Mouse (Mus musculus): Measurements from ENCODE around the gene Scarb1.

The Scarb1 gene

GRCm38 (mm10) chr5:125270587-125271130 is 70.2 kb downstream of the Scarb1 start:
- DNase-seq (ENCODE audit: low read depth), result peak; percentile 57

DNA sequence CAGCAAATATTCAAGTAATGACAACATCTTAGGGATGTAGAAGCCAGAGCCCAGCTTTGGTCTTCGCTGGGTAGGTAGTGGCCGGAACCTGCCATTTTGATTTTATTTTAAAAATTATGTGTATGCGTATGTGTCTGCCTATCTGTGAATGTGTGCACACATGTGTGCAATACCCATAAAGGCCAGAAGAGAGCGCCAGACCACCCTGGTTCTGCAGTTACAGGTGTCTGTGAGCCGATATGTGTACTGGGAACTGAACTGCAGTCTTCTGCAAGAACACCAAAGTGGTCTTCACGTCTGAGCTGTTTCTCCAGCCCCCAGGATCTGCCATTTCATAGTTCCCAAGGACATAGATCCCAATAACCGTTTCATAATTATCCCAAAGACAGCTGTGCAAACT is 71.1 kb downstream of the Scarb1 start:
- no peak for DNase-seq (ENCODE audit: low read depth)

DNA sequence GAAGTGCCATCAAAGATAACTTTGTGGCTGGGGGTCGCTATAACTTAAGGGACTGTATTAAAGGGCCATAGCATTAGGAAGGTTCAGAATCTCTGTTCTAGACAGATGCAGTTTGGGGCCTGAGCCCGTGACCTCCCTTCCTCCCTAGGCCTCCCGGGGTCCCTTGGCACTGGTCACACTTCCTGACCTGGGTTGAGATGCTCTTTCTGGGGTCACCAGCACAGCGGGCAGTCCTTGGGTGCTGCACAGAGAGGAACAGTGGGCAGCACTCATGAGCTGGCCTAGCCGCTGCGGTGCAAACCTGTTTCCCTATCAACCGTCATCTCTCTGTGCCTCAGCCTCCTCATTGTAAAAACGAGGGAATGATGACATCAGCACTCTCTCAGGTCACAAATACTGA is 71.5 kb downstream of the Scarb1 start:
- no peak for DNase-seq (ENCODE audit: low read depth)

DNA sequence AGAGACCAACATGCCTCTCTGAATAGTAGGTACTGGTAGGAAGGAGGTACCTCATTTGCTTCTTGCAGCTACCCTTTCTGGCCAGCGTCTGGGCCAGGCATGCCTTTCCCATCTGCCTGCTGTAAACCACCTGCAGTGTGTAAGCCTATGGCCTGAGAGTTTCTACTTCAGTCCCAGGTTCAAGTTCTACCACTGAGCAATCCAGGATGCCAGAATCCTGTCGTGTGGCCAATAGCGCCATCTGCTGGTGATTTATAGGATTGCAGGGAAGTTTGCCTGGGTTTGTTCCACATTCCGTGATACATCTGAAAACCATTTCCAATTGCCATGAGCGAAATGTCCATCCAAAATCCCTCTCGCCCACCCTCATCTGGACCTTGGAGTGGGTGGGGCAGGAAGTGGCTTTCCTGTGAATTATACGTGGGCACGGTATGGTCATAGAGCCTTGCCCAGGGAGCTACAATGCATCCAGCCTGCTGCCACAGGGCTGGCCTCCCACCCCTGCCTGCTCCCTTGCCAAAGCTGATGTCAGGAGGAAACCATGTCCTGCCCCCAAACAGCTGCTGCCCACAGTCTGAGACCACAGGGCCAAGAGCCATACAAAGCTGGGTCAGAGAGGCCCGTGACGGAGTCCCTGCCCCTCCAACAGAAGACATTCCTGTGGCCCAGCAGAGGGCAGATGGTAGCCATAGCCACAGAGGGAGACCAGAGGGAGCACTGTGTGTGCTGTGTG is 72.7 kb downstream of the Scarb1 start:
- DNase-seq (ENCODE audit: low read depth), result peak; percentile 56

DNA sequence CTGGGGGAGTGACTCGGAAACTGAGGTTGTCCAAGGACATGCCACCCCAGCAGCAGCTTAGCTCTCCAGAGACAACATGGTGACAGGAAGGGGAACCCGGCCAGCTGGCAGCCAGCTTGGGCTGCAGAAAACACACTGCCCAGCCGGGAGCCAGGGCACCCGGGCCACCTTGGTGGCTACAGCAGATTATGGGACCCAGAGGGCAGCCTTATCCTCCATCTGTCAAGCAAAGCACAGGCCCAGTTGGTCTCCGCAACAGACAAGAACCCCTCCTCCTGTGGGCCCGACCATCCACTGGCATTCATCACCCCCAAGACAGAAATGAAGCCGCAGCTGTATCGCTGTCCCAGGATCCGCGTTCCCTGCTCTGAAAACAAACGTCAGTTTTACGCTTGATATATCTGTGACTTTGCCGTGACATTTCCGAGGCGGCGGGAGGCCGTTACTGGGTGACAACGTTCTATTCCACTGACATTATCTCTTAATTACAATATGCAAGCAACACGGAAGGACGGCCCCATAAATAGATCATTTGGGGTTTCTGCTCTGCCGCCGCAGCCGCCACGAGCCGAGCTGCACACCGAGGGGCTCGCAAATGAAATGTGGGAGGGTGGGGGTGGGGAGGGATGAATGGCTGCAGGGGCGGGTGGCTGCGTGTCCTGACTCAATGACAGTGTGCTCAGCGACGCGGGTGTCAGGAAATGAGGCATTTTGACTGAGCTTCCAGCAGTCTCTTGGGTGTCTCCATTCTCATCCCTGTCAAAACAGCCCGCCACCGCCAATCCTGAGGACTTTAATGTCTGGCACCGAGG is 73.5 kb downstream of the Scarb1 start:
- no peak for DNase-seq (ENCODE audit: low read depth)

DNA sequence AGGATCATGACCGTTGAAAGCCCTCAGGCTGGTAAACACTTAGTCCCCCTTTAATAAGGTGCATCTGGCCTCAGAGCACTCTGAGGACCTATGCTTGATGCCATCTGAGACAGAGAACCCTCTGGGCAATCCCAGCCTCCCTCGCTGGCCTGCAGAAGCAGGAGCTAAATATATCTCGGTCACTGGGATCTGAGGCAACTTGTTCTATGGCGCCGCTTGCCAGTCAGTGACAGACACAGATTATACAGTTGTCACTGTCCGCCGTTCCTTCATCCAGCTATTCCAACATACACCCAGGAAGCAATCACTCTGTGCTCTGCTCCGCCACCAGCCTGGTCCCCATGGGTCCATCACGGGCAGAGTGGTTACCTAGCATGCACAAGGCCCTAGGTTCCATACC is 74.8 kb downstream of the Scarb1 start:
- DNase-seq (ENCODE audit: low read depth), result no peak

GRCm38 (mm10) chr5:125264700-125265099 is 76.2 kb downstream of the Scarb1 start:
- no peak for DNase-seq (ENCODE audit: low read depth)

- DNase-seq (ENCODE audit: low read depth), result no peak
Measured at GRCm38 (mm10) chr5:125262578-125262977, 78.3 kb downstream of the Scarb1 start.

GRCm38 (mm10) chr5:125253917-125254316 is 87.0 kb downstream of the Scarb1 start:
- no peak for DNase-seq (ENCODE audit: low read depth)

DNA sequence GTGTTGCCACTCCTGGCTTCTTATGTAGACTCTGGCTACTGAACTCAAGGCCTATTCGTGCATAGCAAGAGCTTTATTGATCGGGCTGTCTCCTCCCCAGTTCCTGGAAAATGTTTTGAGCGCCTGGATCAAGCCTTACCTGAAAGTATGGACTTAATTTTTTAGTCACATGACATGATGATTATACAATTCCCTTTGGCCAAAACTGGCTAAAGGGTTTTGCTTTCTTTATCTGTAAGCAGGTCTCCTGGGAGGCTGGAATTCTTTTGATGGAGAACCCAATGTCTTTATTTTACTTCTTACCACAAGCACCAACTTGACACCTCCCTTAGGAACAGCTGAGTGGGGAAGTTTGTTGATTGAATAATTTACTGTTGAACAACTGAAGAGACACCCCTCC is 87.4 kb downstream of the Scarb1 start:
- no peak for DNase-seq (ENCODE audit: low read depth)

- no peak for DNase-seq (ENCODE audit: low read depth)
Measured at GRCm38 (mm10) chr5:125252664-125253063, 88.2 kb downstream of the Scarb1 start.

DNA sequence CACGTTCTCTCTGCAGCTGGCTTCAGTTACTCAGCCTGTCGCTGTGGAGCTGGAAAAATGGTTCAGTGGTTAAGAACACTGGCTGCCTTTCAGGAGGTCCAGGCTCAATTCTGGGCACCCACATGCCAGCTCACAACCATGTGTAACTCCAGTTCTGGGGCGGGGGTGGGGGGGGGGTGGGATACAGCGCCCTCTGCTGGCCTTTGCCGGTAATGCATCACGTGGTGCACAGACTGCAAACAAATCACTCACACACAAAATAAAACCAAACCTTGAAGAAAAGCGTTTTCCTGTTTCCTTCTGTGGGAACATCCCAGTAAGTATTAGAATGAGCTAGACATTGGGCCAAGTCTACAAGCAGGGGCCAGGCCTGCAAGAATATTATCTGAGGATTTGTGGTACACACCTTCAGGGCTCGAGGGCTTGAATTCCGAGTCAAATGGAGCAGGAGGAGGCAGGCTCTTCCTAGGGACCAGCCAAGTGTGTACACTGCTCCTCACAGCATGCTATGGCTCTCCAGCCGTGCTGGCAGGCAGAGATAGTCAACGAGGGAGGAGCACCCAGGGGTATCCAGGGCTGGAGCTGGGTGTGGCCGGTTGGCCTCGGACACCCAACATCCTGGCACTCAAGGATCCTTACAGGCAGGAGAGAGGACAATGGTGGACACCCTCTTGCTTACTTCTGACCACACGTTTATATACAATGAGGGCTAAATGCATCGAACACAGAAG is 88.8 kb downstream of the Scarb1 start:
- no peak for DNase-seq (ENCODE audit: low read depth)

DNA sequence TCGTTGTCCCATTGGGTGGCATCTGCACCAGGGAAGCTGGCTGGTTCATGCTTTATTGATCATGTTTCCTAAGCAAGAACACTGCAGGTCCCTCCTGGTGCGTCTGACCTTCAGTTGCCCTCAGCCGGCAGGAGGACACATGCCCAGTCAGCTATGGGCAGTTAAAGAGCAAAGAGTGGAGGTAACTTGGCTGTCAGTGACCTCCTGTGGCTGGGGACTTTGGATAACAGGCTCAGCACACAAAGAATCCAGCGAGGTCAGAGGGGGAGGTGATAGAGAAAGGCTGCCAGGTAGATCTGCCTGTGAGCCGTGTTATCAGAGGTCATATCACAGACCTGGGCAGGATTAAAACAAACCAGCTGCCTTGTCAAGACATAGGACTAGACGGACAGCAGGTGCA is 91.7 kb downstream of the Scarb1 start:
- DNase-seq (ENCODE audit: low read depth), result no peak

GRCm38 (mm10) chr5:125246711-125247110 is 94.2 kb downstream of the Scarb1 start:
- no peak for DNase-seq (ENCODE audit: low read depth)

DNA sequence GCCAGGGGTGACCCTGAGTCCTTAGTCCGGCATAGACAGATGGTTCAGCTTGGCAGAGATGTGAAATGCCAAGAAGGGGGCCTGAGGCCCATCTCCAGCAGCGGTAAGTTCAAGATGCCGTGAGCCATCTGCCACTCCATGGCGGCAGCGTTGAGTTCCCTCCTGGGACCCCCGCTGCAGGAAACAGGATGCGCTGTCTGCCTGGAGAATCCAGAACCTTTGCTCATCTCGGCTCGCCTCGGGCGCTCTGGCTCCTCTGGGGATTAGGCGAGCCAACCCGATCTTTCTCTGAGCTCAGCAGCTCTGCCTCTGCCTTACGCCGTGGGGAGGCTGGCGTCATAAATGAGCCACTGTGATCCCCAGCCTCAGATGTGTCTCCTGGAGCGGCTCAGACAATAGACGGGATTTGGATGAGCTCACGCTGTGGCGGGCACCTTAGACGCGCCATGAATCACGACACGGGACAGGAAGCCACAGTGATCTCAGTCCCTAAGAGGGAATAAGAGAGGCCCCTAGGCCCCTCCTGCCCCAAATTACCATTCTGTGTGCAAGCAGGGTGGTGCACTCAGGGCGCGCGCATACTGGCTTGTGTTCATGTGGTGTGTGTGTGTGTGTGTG is 95.3 kb downstream of the Scarb1 start:
- DNase-seq (ENCODE audit: low read depth), result no peak

DNA sequence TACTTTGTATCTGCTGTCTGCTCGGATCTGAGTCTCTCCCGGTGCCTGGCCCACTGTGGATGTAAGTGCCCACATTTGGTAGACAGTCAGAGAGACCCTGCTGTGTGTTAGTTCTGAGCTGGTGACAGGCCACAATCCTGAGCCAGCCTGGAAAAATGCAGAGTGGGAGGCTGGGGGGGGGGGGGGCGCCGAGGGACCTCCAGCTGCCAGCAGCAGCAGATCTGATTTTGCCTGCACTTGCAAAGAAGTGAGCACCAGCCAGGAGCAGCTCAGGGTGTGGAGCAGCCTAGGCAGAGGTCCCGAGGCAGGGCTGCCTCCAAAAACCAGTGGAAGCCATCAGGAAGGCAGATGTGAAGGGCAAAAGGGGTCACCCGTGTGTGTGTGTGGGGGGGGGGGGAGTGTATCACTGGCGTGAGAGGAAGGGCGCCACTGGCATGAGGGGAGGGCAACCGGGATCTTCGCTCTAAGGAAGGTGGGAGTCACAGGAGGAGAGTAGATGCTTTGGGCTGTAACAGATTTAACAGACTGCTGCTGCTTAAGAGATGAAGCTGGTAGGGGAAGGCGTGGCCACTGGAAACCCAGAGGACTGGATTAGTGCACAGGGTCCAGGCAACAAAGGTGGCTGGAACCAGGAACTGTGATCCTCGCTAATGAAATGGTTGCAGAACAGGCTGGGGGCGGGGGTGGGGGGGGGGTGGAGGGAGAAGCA is 95.9 kb downstream of the Scarb1 start:
- DNase-seq (ENCODE audit: low read depth), result no peak

DNA sequence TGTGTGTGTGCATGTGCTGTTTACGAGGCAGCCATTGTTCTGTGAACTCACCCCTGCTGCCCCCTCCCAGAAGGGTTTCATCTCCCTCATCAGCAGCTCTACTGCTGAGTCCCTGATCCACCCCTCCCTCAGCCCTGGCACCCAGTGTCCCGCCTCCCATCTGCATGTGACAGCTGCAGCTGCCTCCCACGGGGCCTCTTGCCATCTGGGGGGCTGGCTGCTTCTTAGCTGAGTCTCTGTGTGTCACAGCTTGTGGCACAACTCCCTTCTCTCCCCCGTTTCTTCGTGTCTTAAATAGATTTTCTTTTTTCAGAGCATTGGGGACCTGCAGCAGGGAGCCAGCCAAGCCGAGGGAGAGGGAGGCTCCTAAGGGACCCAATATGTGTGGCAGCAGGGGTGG is 97.0 kb downstream of the Scarb1 start:
- DNase-seq (ENCODE audit: low read depth), result no peak

DNA sequence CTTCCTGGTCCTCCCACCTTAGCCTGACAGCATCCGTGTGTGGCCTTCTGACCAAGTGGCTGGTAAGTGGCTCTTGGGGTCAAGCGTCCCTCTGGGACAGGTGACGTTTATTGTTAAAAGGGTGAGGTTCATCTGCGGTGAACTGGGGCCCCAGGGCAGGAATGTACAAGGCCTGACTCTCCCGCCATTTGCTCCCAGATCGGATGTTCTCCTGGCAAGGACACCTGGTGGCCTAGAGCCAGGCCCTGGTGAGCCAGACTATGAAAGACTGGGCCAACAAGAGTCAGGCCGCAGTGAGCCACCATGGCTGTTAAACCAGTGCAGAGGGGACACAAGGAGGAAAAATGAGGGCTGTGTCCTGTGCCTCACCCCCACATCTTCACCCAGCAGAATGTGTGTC is 98.8 kb downstream of the Scarb1 start:
- DNase-seq (ENCODE audit: low read depth), result no peak

GRCm38 (mm10) chr5:125241627-125242026 is 99.3 kb downstream of the Scarb1 start:
- no peak for DNase-seq (ENCODE audit: low read depth)

- DNase-seq (ENCODE audit: low read depth), result no peak
Measured at GRCm38 (mm10) chr5:125240124-125240781, 100.6 kb downstream of the Scarb1 start.

GRCm38 (mm10) chr5:125235874-125236273 is 105.0 kb downstream of the Scarb1 start:
- no peak for DNase-seq (ENCODE audit: low read depth)

Data from c-Kit-positive CD71-positive TER-119-negative erythroid progenitor cells, embryonic 14.5 days (primary cell).